8 mouse cellular contexts compared by ENCODE assay signal in the genomic region with DNA sequence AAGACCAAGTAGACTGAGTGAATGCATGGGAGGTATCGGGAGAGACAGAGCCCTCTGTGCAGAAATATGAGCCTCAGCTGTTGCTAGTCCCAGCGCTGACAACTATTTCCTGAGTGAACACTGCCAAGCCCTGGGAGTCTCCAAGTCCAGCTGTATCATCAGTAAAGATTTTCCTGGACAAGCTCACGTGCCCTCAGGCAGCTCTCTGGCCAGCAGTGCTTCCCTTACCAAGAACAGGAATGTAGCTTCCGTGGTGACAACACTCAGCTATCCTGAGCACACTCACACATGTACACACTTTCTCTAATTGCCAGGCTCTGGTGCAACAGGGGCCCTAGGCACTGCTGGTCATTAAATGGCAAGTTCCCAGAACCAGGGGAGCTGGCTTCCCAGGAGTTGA. TPM values are rescaled to one million over a fixed set of nuclear protein-coding genes. Genes with fewer than 3 reads are reported as not detected.
DNase-seq lines count a peak whose midpoint lies in the region; ATAC-seq and TF ChIP-seq lines count a peak whose summit lies in the region.

No protein-coding gene starts in this region.

- intact Hi-C loops in gastrocnemius, adult 2 months (cut with DNase I) = no loop called here

- H3K4me2 ChIP-seq in midbrain, embryonic 12.5 days (replicated peaks) = no peak overlapping the region
- H3K4me2 ChIP-seq in midbrain, embryonic 14.5 days (ENCODE audit: low read length) = no peak overlapping the region

- ATAC-seq in midbrain, embryonic 12.5 days (ENCODE audit: low FRiP score, low read depth) = no peak
- no peak for ATAC-seq in midbrain, embryonic 14.5 days (ENCODE audit: low FRiP score, low TSS enrichment)

- TF ChIP-seq CTCF in gastrocnemius, adult 2 months (IDR thresholded peaks at IDR 0.05) = no peak

- no peak overlapping the region for H3K4me3 ChIP-seq in midbrain, embryonic 12.5 days
- no peak overlapping the region for H3K4me3 ChIP-seq in midbrain, embryonic 14.5 days (replicated peaks; ENCODE audit: low read depth, low read length)
- no peak overlapping the region for H3K4me3 ChIP-seq in gastrocnemius, adult 2 months

- 63% methylated on average over 4 of the region's 4 CpGs for WGBS in midbrain, embryonic 12.5 days
- 67% methylated on average over 4 of the region's 4 CpGs for WGBS in midbrain, embryonic 14.5 days

- DNase-seq in midbrain, embryonic 14.5 days = no peak
- DNase-seq in gastrocnemius, adult 2 months = peak; percentile 53
- peak; percentile 66 for DNase-seq in kidney, adult 11 months
- peak; percentile 54 for DNase-seq in lung, postnatal 36 days
- no peak for DNase-seq in frontal cortex, postnatal 10 days (ENCODE audit: low spot score in 2 of 2)
- DNase-seq in frontal cortex, postnatal 36 days (ENCODE audit: low spot score in 2 of 2) = no peak
- no peak for DNase-seq in c-Kit-positive CD71-positive TER-119-positive erythroid progenitor cells, embryonic 14.5 days (ENCODE audit: low spot score)

- no peaks in the 10 kb centered on the region for H3K9me3 ChIP-seq in midbrain, embryonic 12.5 days
- no peaks in the 10 kb centered on the region for H3K9me3 ChIP-seq in midbrain, embryonic 14.5 days (ENCODE audit: control insufficient read depth, low read length)

- H3K4me1 ChIP-seq in midbrain, embryonic 12.5 days = peaks cover 24% of the 10 kb centered on the region
- H3K4me1 ChIP-seq in midbrain, embryonic 14.5 days (ENCODE audit: control insufficient read depth, insufficient read depth, low read length) = peaks cover 28% of the 10 kb centered on the region

- H3K9ac ChIP-seq in midbrain, embryonic 12.5 days (replicated peaks) = no peak overlapping the region
- H3K9ac ChIP-seq in midbrain, embryonic 14.5 days (replicated peaks; ENCODE audit: low read length) = no peak overlapping the region

- peaks cover 5% of the 10 kb centered on the region; the same call in 1 of the 2 replicates for H3K27me3 ChIP-seq in midbrain, embryonic 12.5 days
- no peaks in the 10 kb centered on the region for H3K27me3 ChIP-seq in midbrain, embryonic 14.5 days (ENCODE audit: control insufficient read depth, insufficient read depth, low read length)

- H3K36me3 ChIP-seq in midbrain, embryonic 12.5 days = no peaks in the 10 kb centered on the region
- H3K36me3 ChIP-seq in midbrain, embryonic 14.5 days (ENCODE audit: control insufficient read depth, insufficient read depth, low read length) = no peaks in the 10 kb centered on the region

- peak overlapping the region; percentile 35 for H3K27ac ChIP-seq in midbrain, embryonic 12.5 days (replicated peaks)
- H3K27ac ChIP-seq in midbrain, embryonic 14.5 days (replicated peaks; ENCODE audit: low read depth, low read length) = no peak overlapping the region
- H3K27ac ChIP-seq in gastrocnemius, adult 2 months = no peak overlapping the region

RNA-seq across cellular contexts. Expression of a gene that starts 57.1 kb away (rescaled TPM):
- polyA plus RNA-seq in midbrain, embryonic 12.5 days (2016; fragmentation: Nextera tagmentation; extraction: Ambion mirVana) = 0.08 and 0.34 TPM in 2 replicates
- polyA plus RNA-seq in midbrain, embryonic 14.5 days (2014; fragmentation: Nextera tagmentation; extraction: Ambion mirVana) = 0.63 and 0.78 TPM in 2 replicates
- total RNA-seq in gastrocnemius, adult 2 months (2021) = under 1 TPM; 0.11 to 0.15 TPM

Comparison
In these comparisons a context has a peak if more than half of its experiments do, and no peak if none do; other contexts are left out.
1. DNase-seq: peak in gastrocnemius, adult 2 months (single experiment), kidney, adult 11 months (single experiment) and lung, postnatal 36 days (single experiment); none in midbrain, embryonic 14.5 days (single experiment), frontal cortex, postnatal 10 days (0 of 2), frontal cortex, postnatal 36 days (0 of 2) and c-Kit-positive CD71-positive TER-119-positive erythroid progenitor cells, embryonic 14.5 days (single experiment).